Mouse (Mus musculus) liver, adult 10 weeks (tissue): ENCODE measurements around the gene Mss51. TPM values are rescaled to one million over a fixed set of nuclear protein-coding genes. Genes with fewer than 3 reads are reported as not detected.

Source experiments
- polyA plus RNA-seq: library from polyadenylated mRNA; stranded (reverse); fragments of 350-450 nt; fragmentation: Illumina TruSeq; extraction: RNeasy Lipid Tissue Mini Kit (QIAGEN cat#74804); gene quantifications from one replicate; pipeline ENCODE4 v1.2.3, GENCODE M21; 2014; ENCODE audit warnings: low read depth, low replicate concordance

The Mss51 gene
- 0.82 TPM for polyA plus RNA-seq

GRCm38 (mm10) chr14:20496603-20497002 lies at the start of gene Mss51:
Gene Mss51, minus strand, starts transcription at chr14:20496901.

GRCm38 (mm10) chr14:20546415-20546814 lies 49.7 kb upstream of the Mss51 start, which contains the start of gene Ppp3cb:
Gene Ppp3cb, minus strand, starts transcription at chr14:20546573.

GRCm38 (mm10) chr14:20479291-20480194 lies 17.2 kb downstream of the Mss51 start, which contains the start of gene Anxa7:
Gene Anxa7, minus strand, starts transcription at chr14:20480133.

GRCm38 (mm10) chr14:20451765-20452331 lies 44.9 kb downstream of the Mss51 start, which contains the start of gene Cfap70:
Gene Cfap70, minus strand, starts transcription at chr14:20452226.

Other genes with a start within 250 kb of the Mss51 start
- not detected for gene Kcnk16, start 227.7 kb downstream of the Mss51 start, polyA plus RNA-seq
- 7.3 TPM for gene Nudt13, start 202.2 kb downstream of the Mss51 start, polyA plus RNA-seq
- gene Ecd, start 148.8 kb downstream of the Mss51 start, polyA plus RNA-seq = 15.5 TPM
- gene Fam149b, start 148.7 kb downstream of the Mss51 start, polyA plus RNA-seq = 18.3 TPM
- gene Dnajc9, start 108.0 kb downstream of the Mss51 start, polyA plus RNA-seq = 14.9 TPM
- gene Mrps16, start 103.3 kb downstream of the Mss51 start, polyA plus RNA-seq = 10.7 TPM
- gene Cfap70, start 44.7 kb downstream of the Mss51 start, polyA plus RNA-seq = not detected
- gene Anxa7, start 16.8 kb downstream of the Mss51 start, polyA plus RNA-seq = 69.3 TPM
- gene Ppp3cb, start 49.7 kb upstream of the Mss51 start, polyA plus RNA-seq = 62.6 TPM
- gene Usp54, start 144.2 kb upstream of the Mss51 start, polyA plus RNA-seq = 1.6 TPM
- not detected for gene Myoz1, start 159.6 kb upstream of the Mss51 start, polyA plus RNA-seq
- not detected for gene Synpo2l, start 171.5 kb upstream of the Mss51 start, polyA plus RNA-seq
- gene Sec24c, start 177.4 kb upstream of the Mss51 start, polyA plus RNA-seq = 32.9 TPM
- 5.9 TPM for gene Fut11, start 198.1 kb upstream of the Mss51 start, polyA plus RNA-seq
- 86.8 TPM for gene Chchd1, start 206.1 kb upstream of the Mss51 start, polyA plus RNA-seq
- gene Zswim8, start 210.7 kb upstream of the Mss51 start, polyA plus RNA-seq = 3.9 TPM
- 3.9 TPM for gene Ndst2, start 237.7 kb upstream of the Mss51 start, polyA plus RNA-seq